Mouse (Mus musculus): ENCODE data around the gene Sema3f.
A peak's percentile ranks its signal among the peaks of the same experiment; 100 is the strongest.

The Sema3f gene

GRCm38 (mm10) chr9:107715632-107716031 is 5.4 kb upstream of the Sema3f start:
- no peak for DNase-seq (ENCODE audit: low spot score in 2 of 2)

GRCm38 (mm10) chr9:107714221-107714952 is 4.1 kb upstream of the Sema3f start:
- no peak for DNase-seq (ENCODE audit: low spot score in 2 of 2)

GRCm38 (mm10) chr9:107709096-107709696 is 1.1 kb downstream of the Sema3f start:
- DNase-seq (ENCODE audit: low spot score in 2 of 2) = no peak

- DNase-seq (ENCODE audit: low spot score in 2 of 2) = no peak
These were observed 1.7 kb downstream of the Sema3f start for GRCm38 (mm10) chr9:107708439-107709095.

- no peak for DNase-seq (ENCODE audit: low spot score in 2 of 2)
These were observed 2.4 kb downstream of the Sema3f start for GRCm38 (mm10) chr9:107707701-107708438.

- DNase-seq (ENCODE audit: low spot score in 2 of 2) = no peak
These were observed 3.5 kb downstream of the Sema3f start for GRCm38 (mm10) chr9:107706781-107707211.

GRCm38 (mm10) chr9:107703337-107704122 is 6.7 kb downstream of the Sema3f start:
- no peak for DNase-seq (ENCODE audit: low spot score in 2 of 2)

GRCm38 (mm10) chr9:107702606-107703185 is 7.6 kb downstream of the Sema3f start:
- DNase-seq (ENCODE audit: low spot score in 2 of 2) = no peak

- DNase-seq (ENCODE audit: low spot score in 2 of 2) = peak; percentile 47 to 53
These were observed 8.7 kb downstream of the Sema3f start for GRCm38 (mm10) chr9:107701594-107701993.

- DNase-seq (ENCODE audit: low spot score in 2 of 2) = peak; percentile 20 to 36
These were observed 10.1 kb downstream of the Sema3f start for GRCm38 (mm10) chr9:107700114-107700571.

- DNase-seq (ENCODE audit: low spot score in 2 of 2) = no peak
These were observed 10.8 kb downstream of the Sema3f start for GRCm38 (mm10) chr9:107699376-107699980.

- DNase-seq (ENCODE audit: low spot score in 2 of 2) = no peak
These were observed 11.6 kb downstream of the Sema3f start for GRCm38 (mm10) chr9:107698611-107699190.

GRCm38 (mm10) chr9:107697811-107698521 is 12.3 kb downstream of the Sema3f start:
- no peak for DNase-seq (ENCODE audit: low spot score in 2 of 2)

GRCm38 (mm10) chr9:107696845-107697610 is 13.2 kb downstream of the Sema3f start:
- DNase-seq (ENCODE audit: low spot score in 2 of 2) = no peak

GRCm38 (mm10) chr9:107696106-107696479 is 14.2 kb downstream of the Sema3f start:
- DNase-seq (ENCODE audit: low spot score in 2 of 2) = no peak

- no peak for DNase-seq (ENCODE audit: low spot score in 2 of 2)
These were observed 14.7 kb downstream of the Sema3f start for GRCm38 (mm10) chr9:107695441-107696105.

GRCm38 (mm10) chr9:107694627-107695026 is 15.6 kb downstream of the Sema3f start:
- DNase-seq (ENCODE audit: low spot score in 2 of 2) = no peak

GRCm38 (mm10) chr9:107693433-107693987 is 16.8 kb downstream of the Sema3f start:
- DNase-seq (ENCODE audit: low spot score in 2 of 2) = no peak

Data from frontal cortex, postnatal 25 days (tissue).